Mouse (Mus musculus) ES-E14 (cell line): ENCODE measurements around the gene Rasip1.
A peak's percentile ranks its signal among the peaks of the same experiment; 100 is the strongest.

Experiments used
- CHD2 ChIP-seq: IDR thresholded peaks from 2 replicates; pipeline ENCODE4 v1.6.1; 2014; ENCODE audit warnings: mild to moderate bottlenecking, low read depth, low read length, inconsistent platforms
- HCFC1 ChIP-seq: IDR thresholded peaks from 2 replicates; pipeline ENCODE4 v1.6.1; 2012; ENCODE audit warnings: low read length, inconsistent platforms, borderline replicate concordance; ENCODE audit not compliant: insufficient read depth
- MAFK ChIP-seq: IDR thresholded peaks from 2 replicates; pipeline ENCODE4 v1.6.1; 2014; ENCODE audit warnings: mild to moderate bottlenecking, low read depth, low read length, inconsistent platforms; ENCODE audit not compliant: insufficient read depth
- ZC3H11A ChIP-seq: IDR thresholded peaks from 2 replicates; pipeline ENCODE4 v1.6.1; 2012; ENCODE audit warnings: low read depth, mild to moderate bottlenecking, inconsistent platforms, low read length, borderline replicate concordance
- ZNF384 ChIP-seq: IDR thresholded peaks from 2 replicates; pipeline ENCODE4 v1.6.1; 2012; ENCODE audit warnings: low read depth, low read length, inconsistent platforms

GRCm38 (mm10) chr7:45643441-45644178, 16.3 kb downstream of the Rasip1 start:
- TF ChIP-seq MAFK (no peak), HCFC1 (no peak), ZNF384 (no peak), CHD2 (peak; percentile 39; the same call in 1 of the 2 replicates), ZC3H11A (no peak)
